Mouse (Mus musculus): ENCODE results near the gene Vmn1r202. TPM values are rescaled to one million over a fixed set of nuclear protein-coding genes. Genes with fewer than 3 reads are reported as not detected.
"Not testable (repeated sequence)": the region's sequence is repeated elsewhere in the genome, so short reads cannot be mapped to it uniquely, and the experiment has no call there.

Vmn1r202 gene
- 0.01 TPM in 1 of 2 replicates, not detected in the other for polyA plus RNA-seq (2012; rRNA removed)

DNA sequence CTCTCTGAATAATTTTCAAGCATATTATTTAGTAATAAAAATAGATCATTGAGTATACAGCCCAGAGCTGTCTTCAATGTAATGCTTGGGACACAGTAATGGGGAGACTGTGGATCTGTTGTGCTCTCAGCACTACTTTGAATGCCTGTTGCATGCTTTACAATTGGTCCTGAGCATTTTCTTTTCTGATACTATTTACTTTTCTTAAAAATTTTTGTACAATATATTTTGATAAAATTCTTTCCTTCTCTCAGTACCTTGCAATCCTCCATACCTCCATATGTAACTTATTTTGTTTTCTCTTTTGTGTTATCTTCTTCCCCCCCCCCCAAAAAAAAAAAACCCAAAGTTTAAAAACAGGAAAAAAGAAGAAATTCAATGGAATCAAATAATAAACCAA lies at the start of gene Vmn1r202:
Gene Vmn1r202 (minus strand): TSS at position 101 of the 400 bp plus-strand sequence.
- Histone ChIP-seq H3K36me3 (ENCODE audit: control insufficient read depth, insufficient read depth, low read length) (no peaks in the 10 kb centered on the region), H3K27me3 (ENCODE audit: control insufficient read depth, insufficient read depth, low read length) (no peaks in the 10 kb centered on the region), H3K4me3 (ENCODE audit: extremely low read depth, insufficient read depth, insufficient read length) (no peak within 1 kb of the TSS), H3K4me1 (ENCODE audit: control insufficient read depth, insufficient read depth, insufficient read length) (no peaks in the 10 kb centered on the region), H3K27ac (ENCODE audit: insufficient read depth, low read length) (no peak within 1 kb of the TSS)
- TF ChIP-seq POLR2A (IDR thresholded peaks at IDR 0.05; ENCODE audit: low read depth, low read length), result no peak
- no peak for TF ChIP-seq CTCF (IDR thresholded peaks at IDR 0.05; ENCODE audit: extremely low read depth, insufficient read depth, insufficient read length, insufficient replicate concordance)
- DNase-seq (ENCODE audit: low read depth in 1 of 2, low spot score in 2 of 2), result no peak

DNA sequence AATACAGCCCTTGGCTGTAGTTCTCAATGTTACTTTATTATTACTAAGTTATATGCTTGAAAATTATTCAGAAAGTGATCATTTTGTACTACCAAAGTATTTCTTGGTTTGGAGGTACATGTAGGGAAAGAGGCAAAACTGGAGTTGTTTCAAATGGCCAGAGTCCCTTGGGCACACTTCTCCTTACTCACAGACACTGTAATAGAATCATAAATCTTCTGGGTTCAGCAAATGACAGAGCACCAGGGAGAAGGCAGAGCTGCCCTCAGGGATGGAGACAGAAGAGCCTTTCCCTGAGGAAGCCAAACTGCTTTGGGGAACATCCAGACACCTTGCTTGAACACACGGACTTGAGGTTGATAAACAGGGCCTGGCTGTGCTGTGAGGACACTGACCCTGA lies 47.7 kb upstream of the Vmn1r202 start, which contains the start of gene Vmn1r204:
Gene Vmn1r204 (plus strand): TSS at position 301 of the 400 bp plus-strand sequence.
- WGBS, result 69% methylated on average over 1 of the region's 1 CpGs
- not testable (repeated sequence) for H3K27me3 ChIP-seq (ENCODE audit: control insufficient read depth, insufficient read depth, low read length); H3K4me3 ChIP-seq (ENCODE audit: extremely low read depth, insufficient read depth, insufficient read length); DNase-seq (ENCODE audit: low read depth in 1 of 2, low spot score in 2 of 2); H3K36me3 ChIP-seq (ENCODE audit: control insufficient read depth, insufficient read depth, low read length); H3K27ac ChIP-seq (ENCODE audit: insufficient read depth, low read length); H3K4me1 ChIP-seq (ENCODE audit: control insufficient read depth, insufficient read depth, insufficient read length)

GRCm38 (mm10) chr13:22517814-22518213 lies 12.6 kb upstream of the Vmn1r202 start, which contains the start of gene Vmn1r203:
Vmn1r203 (plus strand) TSS chr13:22518114.
- Histone ChIP-seq H3K4me3 (ENCODE audit: extremely low read depth, insufficient read depth, insufficient read length) (no peak within 1 kb of the TSS), H3K36me3 (ENCODE audit: control insufficient read depth, insufficient read depth, low read length) (no peaks in the 10 kb centered on the region), H3K27me3 (ENCODE audit: control insufficient read depth, insufficient read depth, low read length) (no peaks in the 10 kb centered on the region), H3K27ac (ENCODE audit: insufficient read depth, low read length) (no peak within 1 kb of the TSS), H3K4me1 (ENCODE audit: control insufficient read depth, insufficient read depth, insufficient read length) (no peaks in the 10 kb centered on the region)
- DNase-seq (ENCODE audit: low read depth in 1 of 2, low spot score in 2 of 2), result no peak
- TF ChIP-seq CTCF (IDR thresholded peaks at IDR 0.05; ENCODE audit: extremely low read depth, insufficient read depth, insufficient read length, insufficient replicate concordance), result no peak
- TF ChIP-seq POLR2A (IDR thresholded peaks at IDR 0.05; ENCODE audit: low read depth, low read length), result no peak

DNA sequence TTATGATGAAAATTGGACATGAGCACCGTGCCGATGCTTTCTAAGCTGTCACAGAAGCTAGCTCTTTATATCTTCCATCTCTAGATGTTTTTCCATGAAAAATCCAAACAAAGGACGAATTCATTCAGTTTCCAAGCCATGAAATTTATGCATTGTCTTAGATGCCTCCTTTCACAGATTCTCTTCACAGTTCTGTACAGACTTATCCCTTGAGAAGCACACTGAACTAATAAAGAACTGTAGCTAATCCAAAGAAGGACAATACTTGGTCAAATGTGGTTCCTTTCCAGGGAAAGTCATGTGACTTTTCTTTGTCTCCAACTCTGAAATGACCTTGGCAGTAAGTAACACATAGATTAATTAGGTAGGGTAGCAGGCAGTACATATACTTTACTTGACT lies 2.8 kb downstream of the Vmn1r202 start:
- no peak for DNase-seq (ENCODE audit: low read depth in 1 of 2, low spot score in 2 of 2)
- H3K4me3 ChIP-seq (ENCODE audit: extremely low read depth, insufficient read depth, insufficient read length), result no peak overlapping the region
- 68% methylated on average over 3 of the region's 3 CpGs for WGBS
- H3K4me1 ChIP-seq (ENCODE audit: control insufficient read depth, insufficient read depth, insufficient read length), result no peaks in the 10 kb centered on the region
- H3K36me3 ChIP-seq (ENCODE audit: control insufficient read depth, insufficient read depth, low read length), result no peaks in the 10 kb centered on the region
- H3K27ac ChIP-seq (ENCODE audit: insufficient read depth, low read length), result no peak overlapping the region
- H3K27me3 ChIP-seq (ENCODE audit: control insufficient read depth, insufficient read depth, low read length), result no peaks in the 10 kb centered on the region
- TF ChIP-seq CTCF (IDR thresholded peaks at IDR 0.05; ENCODE audit: extremely low read depth, insufficient read depth, insufficient read length, insufficient replicate concordance) (no peak), POLR2A (IDR thresholded peaks at IDR 0.05; ENCODE audit: low read depth, low read length) (no peak)

GRCm38 (mm10) chr13:22471623-22472022 lies 33.6 kb downstream of the Vmn1r202 start, which contains the start of gene Vmn1r201:
Vmn1r201 (plus strand) TSS chr13:22471923.
- no peak within 1 kb of the TSS for H3K27ac ChIP-seq (ENCODE audit: insufficient read depth, low read length)

GRCm38 (mm10) chr13:22455145-22455544 lies 50.0 kb downstream of the Vmn1r202 start:
- Histone ChIP-seq H3K27me3 (ENCODE audit: control insufficient read depth, insufficient read depth, low read length) (no peaks in the 10 kb centered on the region), H3K4me1 (ENCODE audit: control insufficient read depth, insufficient read depth, insufficient read length) (no peaks in the 10 kb centered on the region), H3K4me3 (ENCODE audit: extremely low read depth, insufficient read depth, insufficient read length) (no peak overlapping the region), H3K36me3 (ENCODE audit: control insufficient read depth, insufficient read depth, low read length) (no peaks in the 10 kb centered on the region), H3K27ac (ENCODE audit: insufficient read depth, low read length) (no peak overlapping the region)
- DNase-seq (ENCODE audit: low read depth in 1 of 2, low spot score in 2 of 2), result no peak
- TF ChIP-seq POLR2A (IDR thresholded peaks at IDR 0.05; ENCODE audit: low read depth, low read length), result no peak
- no peak for TF ChIP-seq CTCF (IDR thresholded peaks at IDR 0.05; ENCODE audit: extremely low read depth, insufficient read depth, insufficient read length, insufficient replicate concordance)

More at GRCm38 (mm10) chr13:22471623-22472022, 33.6 kb downstream of the Vmn1r202 start, which contains the start of gene Vmn1r201:
- Histone ChIP-seq H3K27me3 (ENCODE audit: control insufficient read depth, insufficient read depth, low read length) (no peaks in the 10 kb centered on the region), H3K4me1 (ENCODE audit: control insufficient read depth, insufficient read depth, insufficient read length) (no peaks in the 10 kb centered on the region), H3K36me3 (ENCODE audit: control insufficient read depth, insufficient read depth, low read length) (no peaks in the 10 kb centered on the region), H3K4me3 (ENCODE audit: extremely low read depth, insufficient read depth, insufficient read length) (no peak within 1 kb of the TSS)
- 62% methylated on average over 1 of the region's 1 CpGs for WGBS
- TF ChIP-seq POLR2A (IDR thresholded peaks at IDR 0.05; ENCODE audit: low read depth, low read length) (no peak), CTCF (IDR thresholded peaks at IDR 0.05; ENCODE audit: extremely low read depth, insufficient read depth, insufficient read length, insufficient replicate concordance) (no peak)
- DNase-seq (ENCODE audit: low read depth in 1 of 2, low spot score in 2 of 2), result no peak

Other genes starting within 250 kb of the Vmn1r202 start
- not detected in 2 replicates for gene Vmn1r195, start 234.9 kb downstream of the Vmn1r202 start, polyA plus RNA-seq (2012; rRNA removed)
- gene Vmn1r196, start 215.5 kb downstream of the Vmn1r202 start, polyA plus RNA-seq (2012; rRNA removed), result not detected in 2 replicates
- not detected in 2 replicates for gene Vmn1r197, start 180.8 kb downstream of the Vmn1r202 start, polyA plus RNA-seq (2012; rRNA removed)
- gene Vmn1r198, start 155.0 kb downstream of the Vmn1r202 start, polyA plus RNA-seq (2012; rRNA removed), result not detected in 2 replicates
- not detected in 2 replicates for gene Vmn1r199, start 125.6 kb downstream of the Vmn1r202 start, polyA plus RNA-seq (2012; rRNA removed)
- not detected in 2 replicates for gene Vmn1r200, start 115.0 kb downstream of the Vmn1r202 start, polyA plus RNA-seq (2012; rRNA removed)
- gene Vmn1r201, start 33.5 kb downstream of the Vmn1r202 start, polyA plus RNA-seq (2012; rRNA removed), result not detected in 2 replicates
- gene Vmn1r203, start 12.7 kb upstream of the Vmn1r202 start, polyA plus RNA-seq (2012; rRNA removed), result not detected in 2 replicates
- not detected in 2 replicates for gene Vmn1r204, start 47.8 kb upstream of the Vmn1r202 start, polyA plus RNA-seq (2012; rRNA removed)
- gene Vmn1r205, start 87.6 kb upstream of the Vmn1r202 start, polyA plus RNA-seq (2012; rRNA removed), result not detected in 2 replicates
- gene Vmn1r206, start 118.9 kb upstream of the Vmn1r202 start, polyA plus RNA-seq (2012; rRNA removed), result not detected in 2 replicates
- gene Vmn1r207-ps, start 224.2 kb upstream of the Vmn1r202 start, polyA plus RNA-seq (2012; rRNA removed), result not detected in 2 replicates

All from spleen, adult 2 months (tissue).